Mouse (Mus musculus) liver, postnatal 0 days (tissue): ENCODE measurements around the gene Olfr524.

Experiments
- CTCF ChIP-seq: sonication (generic); IDR thresholded peaks from 2 replicates; pipeline ENCODE4 v1.5.1; 2016; ENCODE audit warnings: antibody characterized with exemption, low read depth
- EP300 ChIP-seq: IDR thresholded peaks from 2 replicates; pipeline ENCODE4 v1.6.1; 2016; ENCODE audit warnings: antibody characterized with exemption, low read depth, mild to moderate bottlenecking

- TF ChIP-seq CTCF (no peak), EP300 (no peak)
Observed at GRCm38 (mm10) chr7:140169386-140169785, 36.4 kb downstream of the Olfr524 start.
